Mouse (Mus musculus) retina, postnatal 1 day (tissue): ENCODE data around the gene Mrps22.

Source experiments
- DNase-seq: peaks from one replicate; pipeline ENCODE4 v3.0.0-alpha.2; 2012

Mrps22 gene

DNA sequence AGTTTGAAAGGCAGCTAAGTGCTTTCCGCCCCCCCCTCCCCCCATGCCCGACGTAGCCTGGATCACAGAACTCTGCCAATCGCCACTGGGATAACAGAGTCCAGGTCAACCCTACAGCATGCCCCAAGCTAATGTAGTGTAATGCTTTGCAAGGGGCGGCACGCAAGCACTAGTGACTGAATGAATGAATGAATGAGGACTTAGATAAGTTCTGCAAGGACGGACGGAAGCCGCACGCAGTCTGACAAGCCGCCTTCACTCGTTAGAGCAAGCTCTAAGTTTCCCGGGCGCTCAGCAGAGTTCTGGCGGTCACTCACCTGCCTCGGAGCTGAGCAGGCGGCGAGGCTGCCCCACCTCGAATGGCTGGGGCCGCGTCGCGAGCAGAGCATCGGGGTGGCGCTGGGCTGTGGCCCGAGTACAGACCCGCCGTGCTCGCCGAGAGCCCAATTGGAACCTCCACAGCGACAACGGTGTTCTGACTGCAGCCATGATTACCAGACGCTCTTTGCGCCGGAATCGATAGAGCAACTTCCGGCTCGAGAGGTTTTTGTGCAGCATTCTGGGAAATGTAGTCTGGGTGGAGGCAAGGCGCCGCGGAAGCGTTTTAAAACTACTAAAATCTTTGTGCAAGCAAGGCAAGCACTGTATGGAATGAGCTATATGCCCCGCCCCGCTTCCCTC lies at the start of gene Mrps22:
TSS of gene Mrps22 (minus strand) at position 505 of the 681 bp plus-strand sequence.
- DNase-seq: peak; percentile 94

GRCm38 (mm10) chr9:98650547-98650946 lies 49.1 kb upstream of the Mrps22 start:
- no peak for DNase-seq

- DNase-seq: no peak
These were observed 46.0 kb upstream of the Mrps22 start for GRCm38 (mm10) chr9:98647418-98647817.

DNA sequence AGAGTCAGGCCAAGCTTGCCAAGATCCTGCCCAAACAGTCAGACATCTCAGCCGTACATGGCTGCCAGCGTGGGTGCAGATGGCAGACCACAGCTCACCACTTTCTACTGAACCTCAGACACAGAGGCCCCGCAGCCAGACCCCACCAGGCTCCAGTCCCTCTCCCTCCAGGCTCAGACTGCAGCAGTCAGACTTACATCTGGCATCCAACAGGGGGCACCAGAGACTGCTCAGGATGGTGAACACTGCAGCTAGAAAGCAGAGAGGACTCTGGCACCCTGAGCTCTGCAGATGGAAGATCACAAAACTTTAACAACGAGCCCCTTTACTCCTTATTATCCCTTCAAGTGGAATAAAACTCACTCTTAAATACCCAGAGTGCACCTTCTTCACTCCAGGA lies 44.3 kb upstream of the Mrps22 start:
- peak; percentile 81 for DNase-seq

DNA sequence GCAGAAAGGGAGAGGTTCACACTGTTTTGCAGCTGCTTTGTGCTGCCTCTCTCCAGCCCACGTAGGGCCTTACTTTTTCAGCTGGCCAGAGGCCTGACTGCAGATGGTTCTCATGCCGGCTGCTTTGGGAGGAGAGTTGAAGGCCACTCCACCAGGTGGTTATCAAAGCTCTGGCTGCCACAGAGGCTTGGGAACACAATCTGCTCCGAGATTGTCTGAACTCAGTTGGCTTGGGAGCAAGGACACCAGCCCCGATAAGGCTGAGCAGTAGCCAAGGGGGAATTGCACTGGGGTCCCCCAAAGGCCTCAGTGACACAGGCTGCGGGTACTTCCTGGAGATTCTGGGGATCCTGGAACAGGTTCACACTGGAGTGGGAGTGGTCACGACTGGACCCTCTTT lies 40.7 kb upstream of the Mrps22 start:
- DNase-seq: no peak

DNA sequence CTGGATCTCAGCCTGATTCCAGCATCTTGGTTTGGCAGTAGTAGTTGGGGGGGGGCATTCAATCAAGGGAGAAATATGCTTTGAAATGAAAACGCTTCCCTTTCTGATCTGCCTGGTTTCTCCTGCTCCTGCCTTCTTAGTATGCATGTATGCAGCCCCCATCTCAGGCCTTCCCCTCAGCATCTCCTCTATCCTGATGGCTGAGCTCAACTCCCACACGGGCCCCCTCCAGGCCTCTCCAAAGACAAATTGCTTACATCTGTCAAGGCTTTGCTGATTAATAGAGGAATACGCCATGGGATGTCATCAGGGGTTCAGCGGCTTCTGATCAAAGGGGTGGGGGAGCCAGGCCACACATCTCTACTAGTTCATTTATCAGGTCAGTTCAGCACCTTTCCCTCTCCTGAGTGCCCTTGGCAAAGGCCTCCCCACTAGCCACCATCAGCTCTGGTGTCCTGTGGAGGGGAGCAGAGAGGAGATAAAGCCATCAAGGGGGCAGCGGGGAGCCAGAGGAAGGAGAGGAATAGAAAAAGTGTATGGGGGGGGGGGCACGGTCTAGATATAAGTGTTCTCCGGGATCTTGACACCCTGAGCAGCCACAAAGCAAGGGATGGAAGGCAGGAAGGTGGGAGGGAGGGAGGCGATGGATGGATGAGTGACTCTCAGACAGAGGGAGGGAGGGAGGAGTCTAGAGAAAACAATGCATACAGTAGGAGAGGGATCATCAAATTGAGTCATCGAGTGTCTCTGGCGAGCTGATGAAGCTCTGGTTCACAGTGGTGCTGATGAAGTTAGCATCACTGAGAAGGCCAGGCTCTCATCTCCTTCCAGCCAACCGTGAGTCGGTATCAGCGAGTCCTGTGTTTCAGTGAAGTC lies 32.1 kb upstream of the Mrps22 start:
- no peak for DNase-seq

- peak; percentile 17 for DNase-seq
These were observed 27.0 kb upstream of the Mrps22 start for GRCm38 (mm10) chr9:98628480-98628879.

GRCm38 (mm10) chr9:98604896-98605295 lies 3.4 kb upstream of the Mrps22 start:
- no peak for DNase-seq

DNA sequence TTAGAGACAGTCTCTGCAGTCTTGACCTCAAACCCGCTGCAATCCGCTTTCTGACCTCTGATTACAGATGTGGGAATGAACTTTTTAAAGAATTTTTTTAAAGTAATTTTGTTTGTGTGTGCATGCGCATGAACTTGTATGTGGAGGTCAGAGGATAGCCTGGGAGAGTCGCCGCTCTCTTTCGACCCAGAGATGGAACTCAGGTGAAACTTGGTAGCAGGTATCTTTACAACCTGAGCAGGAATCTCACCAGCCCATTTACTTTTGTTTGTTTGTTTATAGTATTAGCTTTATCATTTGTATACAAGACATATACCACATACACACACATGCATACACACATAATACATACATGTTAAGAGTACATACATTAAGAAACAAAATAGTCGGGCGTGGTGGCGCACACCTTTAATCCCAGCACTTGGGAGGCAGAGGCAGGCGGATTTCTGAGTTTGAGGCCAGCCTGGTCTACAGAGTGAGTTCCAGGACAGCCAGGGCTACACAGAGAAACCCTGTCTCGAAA lies 438 bp upstream of the Mrps22 start:
- no peak for DNase-seq

- no peak for DNase-seq
These were observed 1.4 kb downstream of the Mrps22 start for GRCm38 (mm10) chr9:98600094-98600493.

DNA sequence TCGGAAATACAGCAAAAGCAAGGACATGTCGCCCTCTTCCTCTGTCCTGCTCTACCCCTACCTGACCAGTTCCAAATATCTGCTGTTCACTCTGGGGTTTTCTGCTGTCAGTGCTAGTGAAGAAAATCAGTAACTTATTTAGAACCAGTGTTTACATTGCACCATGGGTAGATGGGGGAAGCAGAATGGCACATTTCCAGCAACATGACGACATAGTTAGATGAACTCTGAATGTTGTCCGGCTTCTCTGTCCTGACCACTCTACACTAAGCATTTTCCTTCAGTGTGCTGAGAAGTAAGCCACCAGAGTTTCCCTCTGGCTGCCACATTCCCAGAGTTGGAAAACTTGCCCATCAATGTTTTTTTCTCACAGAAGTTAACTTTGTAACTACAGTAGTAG lies 17.6 kb downstream of the Mrps22 start:
- no peak for DNase-seq

GRCm38 (mm10) chr9:98563137-98564126 lies 38.0 kb downstream of the Mrps22 start, which contains the start of gene Copb2:
Gene Copb2, plus strand, starts transcription at chr9:98563721.
- peak; percentile 98 for DNase-seq

DNA sequence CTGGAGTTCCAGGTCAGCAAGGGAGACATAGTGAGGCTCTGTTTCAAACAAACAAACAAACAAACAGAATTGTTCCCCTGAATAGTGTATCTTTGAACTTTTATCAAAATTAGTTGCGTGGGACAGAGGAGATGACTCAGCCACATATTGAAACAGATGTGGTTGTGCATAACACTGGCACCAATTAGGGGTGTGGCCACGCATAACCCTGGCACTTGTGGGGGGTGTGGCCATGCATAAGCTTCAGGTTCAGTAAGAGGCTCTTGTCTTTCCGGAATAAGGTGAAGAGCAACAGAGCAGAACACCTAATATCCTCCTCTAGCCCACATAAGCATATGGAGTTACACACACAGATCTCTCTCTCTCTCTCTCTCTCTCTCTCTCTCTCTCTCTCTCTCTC lies 57.4 kb downstream of the Mrps22 start:
- DNase-seq: no peak
